Mouse (Mus musculus) embryonic facial prominence, embryonic 13.5 days (tissue): ENCODE results near the gene Bola3. TPM values are rescaled to one million over a fixed set of nuclear protein-coding genes. Genes with fewer than 3 reads are reported as not detected.

ENCODE experiments used
- ATAC-seq: fragments of 200-750 bp; cut with Nextera tagmentation; 2 replicates; pipeline ENCODE4 v1.8.0; 2017; ENCODE audit warnings: low read depth; ENCODE audit not compliant: insufficient number of reproducible peaks, insufficient read depth, low FRiP score, low TSS enrichment
- H3K27ac ChIP-seq: fragments of 300-500 bp; sonication (generic); 2 replicates; pipeline ENCODE4 v1.5.1; 2015; ENCODE audit warnings: moderate library complexity, mild to moderate bottlenecking, inconsistent platforms
- H3K27me3 ChIP-seq: fragments of 300-500 bp; sonication (generic); 2 replicates; pipeline ENCODE4 v1.6.1; 2015; ENCODE audit warnings: mild to moderate bottlenecking, inconsistent platforms
- H3K36me3 ChIP-seq: fragments of 300-500 bp; sonication (generic); 2 replicates; pipeline ENCODE4 v1.6.1; 2015; ENCODE audit warnings: mild to moderate bottlenecking, inconsistent platforms
- H3K4me1 ChIP-seq: fragments of 300-500 bp; sonication (generic); 2 replicates; pipeline ENCODE4 v1.6.1; 2015; ENCODE audit warnings: inconsistent platforms
- H3K4me2 ChIP-seq: fragments of 300-500 bp; sonication (generic); 2 replicates; pipeline ENCODE4 v1.6.1; 2015; ENCODE audit warnings: moderate library complexity, mild to moderate bottlenecking, inconsistent platforms
- H3K4me3 ChIP-seq: fragments of 300-500 bp; sonication (generic); 2 replicates; pipeline ENCODE4 v1.5.1; 2015; ENCODE audit warnings: mild to moderate bottlenecking, inconsistent platforms
- H3K9ac ChIP-seq: fragments of 300-500 bp; sonication (generic); 2 replicates; pipeline ENCODE4 v1.6.1; 2015; ENCODE audit warnings: mild to moderate bottlenecking, inconsistent platforms
- H3K9me3 ChIP-seq: fragments of 300-500 bp; sonication (generic); 2 replicates; pipeline ENCODE4 v1.6.1; 2016; ENCODE audit warnings: inconsistent platforms
- WGBS: fragments of 180-500 bp; shearing (Covaris S2); methylation state at CpG from one replicate; pipeline ENCODE4 v1.1.7; 2015; ENCODE audit warnings: mixed read lengths; 5-methylcytosine and 5-hydroxymethylcytosine counted together
- polyA plus RNA-seq: library from polyadenylated mRNA; unstranded; fragments of >200 nt; fragmentation: Nextera tagmentation; extraction: Ambion mirVana; gene quantifications from 2 replicates; pipeline ENCODE4 v1.2.1, GENCODE M21; 2015

Gene Bola3
- polyA plus RNA-seq, 1 experiment from 2014 or later, result 115 TPM

DNA sequence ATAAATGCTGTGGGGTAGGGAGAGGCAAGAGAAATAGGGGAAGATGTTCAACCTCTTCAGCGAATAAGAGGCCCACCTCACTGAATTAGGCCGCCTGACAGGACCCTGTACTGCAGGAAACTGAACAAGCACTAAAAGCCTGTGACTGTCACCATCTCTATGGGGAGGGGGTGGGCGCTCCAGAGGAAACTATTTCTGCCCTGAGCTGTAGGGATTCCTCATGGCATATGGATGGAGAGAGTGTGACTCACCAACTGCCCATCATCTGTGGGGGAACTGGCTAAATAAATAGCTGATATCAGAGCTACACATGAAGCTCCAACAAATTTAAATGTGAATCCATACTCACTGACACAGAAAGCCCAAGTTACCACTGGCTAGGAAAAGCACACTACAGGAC lies 22.4 kb downstream of the Bola3 start:
- Histone ChIP-seq H3K9ac (no peak overlapping the region), H3K27me3 (no peaks in the 10 kb centered on the region), H3K36me3 (peaks cover 98% of the 10 kb centered on the region), H3K4me2 (no peak overlapping the region), H3K27ac (no peak overlapping the region), H3K4me3 (no peak overlapping the region), H3K4me1 (no peaks in the 10 kb centered on the region), H3K9me3 (no peaks in the 10 kb centered on the region)
- ATAC-seq, result no peak
- 89% methylated on average over 3 of the region's 3 CpGs for WGBS

DNA sequence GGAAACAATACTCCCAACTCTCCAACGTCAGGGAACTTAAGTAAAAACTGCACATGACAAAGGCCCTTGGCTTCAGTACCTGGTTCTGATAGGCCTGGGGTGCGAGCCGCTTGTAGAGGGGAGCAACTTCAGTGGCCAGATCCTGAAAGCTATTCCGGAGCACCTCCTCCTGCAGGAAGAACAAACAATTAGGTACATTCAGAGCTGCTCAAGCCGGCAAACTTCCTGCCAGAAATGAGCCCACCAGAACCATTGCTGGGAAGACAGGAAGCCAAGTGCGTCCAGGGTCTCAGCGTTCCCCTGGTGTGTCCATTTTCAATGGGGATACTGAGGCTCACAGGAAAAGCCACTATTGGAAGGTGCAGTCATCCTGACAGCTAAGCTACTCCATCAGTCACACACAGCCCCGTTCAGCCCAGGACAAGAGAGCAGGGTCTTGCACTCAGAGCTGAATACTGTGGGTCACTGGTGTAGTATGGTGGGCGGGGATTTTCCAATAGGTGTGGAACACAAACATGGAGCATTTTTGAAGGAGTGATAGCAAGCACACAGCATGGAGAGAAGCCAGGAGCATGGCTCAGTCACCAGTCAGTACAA lies 24.9 kb downstream of the Bola3 start:
- H3K36me3 ChIP-seq, result peaks cover 100% of the 10 kb centered on the region
- H3K27me3 ChIP-seq, result no peaks in the 10 kb centered on the region
- no peak overlapping the region for H3K4me2 ChIP-seq
- ATAC-seq, result no peak
- H3K4me1 ChIP-seq, result no peaks in the 10 kb centered on the region
- 87% methylated on average over 9 of the region's 9 CpGs for WGBS
- H3K4me3 ChIP-seq, result no peak overlapping the region
- no peak overlapping the region for H3K9ac ChIP-seq
- H3K9me3 ChIP-seq, result no peaks in the 10 kb centered on the region
- H3K27ac ChIP-seq, result no peak overlapping the region

DNA sequence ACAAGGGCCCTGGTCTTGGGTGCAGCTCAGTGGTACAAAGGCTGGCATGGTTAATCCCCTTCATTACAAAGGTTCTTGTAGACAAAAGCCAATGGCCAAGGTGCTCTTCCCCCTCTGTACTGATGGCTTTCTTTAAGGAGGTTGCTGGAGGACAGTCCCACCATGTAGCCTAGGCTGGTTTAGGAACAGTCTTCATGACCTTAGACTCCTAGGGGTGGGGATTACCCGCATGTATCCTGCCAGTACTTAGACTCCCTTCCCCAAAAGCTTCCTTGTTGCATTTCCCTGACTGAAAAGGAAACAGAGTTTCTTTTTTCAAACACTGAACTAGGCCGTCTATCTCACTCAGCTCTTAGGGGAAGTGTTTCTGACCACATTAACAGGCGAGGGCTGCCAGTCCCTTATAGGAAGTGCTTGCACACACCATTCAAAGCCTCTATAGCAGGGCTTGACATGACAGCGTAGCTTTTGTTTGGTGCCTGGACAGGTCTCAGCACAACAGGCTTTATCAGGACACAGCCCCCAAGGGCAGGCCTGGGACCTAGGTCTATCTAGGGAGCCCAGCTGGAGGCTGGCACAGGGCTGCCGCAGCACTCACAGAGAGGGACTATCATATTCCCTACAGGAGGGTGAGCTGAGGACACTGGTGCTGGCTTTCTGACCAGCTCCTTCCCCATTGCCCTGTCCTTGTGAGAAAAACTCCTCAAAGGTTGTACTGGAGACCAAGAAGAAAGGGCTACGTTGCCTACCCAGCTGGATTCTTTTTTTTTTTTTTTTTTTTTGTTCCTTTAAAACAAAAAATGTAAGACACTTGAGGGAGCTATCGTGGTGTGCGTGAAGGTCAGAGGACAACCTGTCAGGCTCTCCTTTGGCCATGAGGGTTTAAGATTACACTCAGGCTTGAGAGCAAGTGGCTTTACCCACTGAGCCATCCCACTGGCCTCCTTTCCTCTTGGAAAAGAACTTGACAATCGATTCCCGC lies 32.9 kb downstream of the Bola3 start:
- H3K4me1 ChIP-seq, result no peaks in the 10 kb centered on the region
- H3K4me3 ChIP-seq, result no peak overlapping the region
- no peaks in the 10 kb centered on the region for H3K9me3 ChIP-seq
- WGBS, result 89% methylated on average over 10 of the region's 10 CpGs
- H3K4me2 ChIP-seq, result no peak overlapping the region
- no peaks in the 10 kb centered on the region for H3K27me3 ChIP-seq
- no peak overlapping the region for H3K27ac ChIP-seq
- no peak overlapping the region for H3K9ac ChIP-seq
- no peak for ATAC-seq
- peaks cover 91% of the 10 kb centered on the region for H3K36me3 ChIP-seq

DNA sequence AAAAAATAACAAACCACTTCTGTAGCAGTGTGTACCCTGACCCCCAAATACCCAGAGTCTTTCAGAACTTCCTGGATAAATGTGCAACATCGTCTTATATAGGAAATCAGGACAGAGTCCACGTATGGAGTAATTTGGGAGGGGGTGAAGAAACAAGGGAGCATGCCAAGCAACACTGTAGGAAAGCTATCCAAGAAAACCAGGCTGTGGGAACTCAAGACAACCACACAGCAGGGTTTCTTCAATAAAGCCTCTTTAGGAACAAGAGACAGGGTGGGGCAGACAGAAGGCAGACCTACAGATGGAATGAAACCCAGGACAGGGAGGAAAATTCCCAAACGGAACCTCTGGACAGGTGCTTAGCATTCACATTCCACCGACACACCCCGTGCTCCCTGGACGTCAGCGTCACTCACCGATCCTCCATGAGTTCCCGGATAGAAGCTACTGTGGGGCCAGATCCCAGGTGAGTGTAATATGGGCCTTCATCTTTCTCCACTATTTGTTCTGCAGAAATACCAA lies 36.7 kb downstream of the Bola3 start:
- H3K4me2 ChIP-seq, result no peak overlapping the region
- no peak overlapping the region for H3K9ac ChIP-seq
- WGBS, result 94% methylated on average over 9 of the region's 9 CpGs
- H3K27ac ChIP-seq, result no peak overlapping the region
- H3K27me3 ChIP-seq, result no peaks in the 10 kb centered on the region
- H3K4me3 ChIP-seq, result no peak overlapping the region
- H3K9me3 ChIP-seq, result no peaks in the 10 kb centered on the region
- H3K36me3 ChIP-seq, result peaks cover 57% of the 10 kb centered on the region
- no peak for ATAC-seq
- peaks cover 2% of the 10 kb centered on the region for H3K4me1 ChIP-seq

DNA sequence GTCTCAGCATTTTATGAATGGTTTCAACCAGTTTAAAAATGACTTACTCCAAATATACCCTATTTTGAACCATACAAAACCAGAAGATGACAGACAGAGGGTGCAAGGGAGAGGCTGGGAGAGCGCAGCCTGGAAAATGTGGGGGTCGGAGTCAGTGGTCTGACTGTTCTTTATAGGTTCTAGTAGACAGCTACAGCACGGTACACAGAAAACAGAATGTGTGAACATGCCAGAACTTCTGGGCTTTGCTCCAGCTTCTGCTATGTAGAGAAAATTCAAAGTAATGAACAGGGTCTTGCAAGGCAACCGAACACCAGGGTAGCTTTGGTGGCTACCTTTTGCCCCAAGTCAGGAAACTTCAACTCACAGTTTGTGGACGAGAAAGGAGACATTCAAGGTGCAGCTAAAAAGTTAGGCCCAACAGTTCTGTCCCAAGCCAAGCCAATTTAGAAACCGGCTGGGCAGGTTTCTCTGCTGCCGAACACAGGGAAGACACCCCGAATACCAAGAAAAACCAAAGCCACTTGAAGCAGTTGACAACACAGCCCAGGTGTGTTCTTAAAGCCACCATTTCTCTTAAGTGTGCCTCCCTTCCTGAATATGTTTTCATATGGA lies 43.3 kb downstream of the Bola3 start:
- 0 out of 2 replicates have a peak, but pooled peaks have one; percentile 15 for ATAC-seq
- 69% methylated on average over 8 of the region's 8 CpGs for WGBS
- Histone ChIP-seq H3K9me3 (no peaks in the 10 kb centered on the region), H3K36me3 (peaks cover 38% of the 10 kb centered on the region), H3K4me1 (peaks cover 21% of the 10 kb centered on the region), H3K4me2 (no peak overlapping the region), H3K4me3 (no peak overlapping the region), H3K27ac (peak overlapping the region; percentile 44), H3K9ac (no peak overlapping the region), H3K27me3 (no peaks in the 10 kb centered on the region)

DNA sequence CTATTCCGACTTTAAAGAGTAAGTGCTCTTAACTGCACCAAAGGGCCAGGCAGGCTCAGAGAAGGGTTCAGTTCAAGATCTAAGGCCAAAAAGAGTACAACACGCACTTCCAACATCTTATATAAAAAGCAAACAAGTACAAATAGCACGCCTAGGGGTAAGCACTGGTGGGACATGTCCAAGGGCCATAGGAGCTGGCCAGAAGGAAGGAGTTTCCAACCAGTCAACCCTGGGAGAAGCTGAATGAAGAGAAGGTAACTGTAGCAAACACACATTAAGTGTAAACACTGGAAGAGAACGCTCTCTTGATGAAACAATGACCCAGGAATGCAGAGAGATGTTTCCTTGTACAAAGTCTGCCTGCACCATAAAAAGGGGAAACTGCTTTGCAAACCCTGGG lies 45.2 kb downstream of the Bola3 start:
- Histone ChIP-seq H3K27ac (no peak overlapping the region), H3K27me3 (no peaks in the 10 kb centered on the region), H3K36me3 (peaks cover 54% of the 10 kb centered on the region), H3K9ac (no peak overlapping the region), H3K4me3 (no peak overlapping the region), H3K4me1 (peaks cover 21% of the 10 kb centered on the region), H3K4me2 (no peak overlapping the region), H3K9me3 (no peaks in the 10 kb centered on the region)
- no peak for ATAC-seq
- 97% methylated on average over 4 of the region's 4 CpGs for WGBS

DNA sequence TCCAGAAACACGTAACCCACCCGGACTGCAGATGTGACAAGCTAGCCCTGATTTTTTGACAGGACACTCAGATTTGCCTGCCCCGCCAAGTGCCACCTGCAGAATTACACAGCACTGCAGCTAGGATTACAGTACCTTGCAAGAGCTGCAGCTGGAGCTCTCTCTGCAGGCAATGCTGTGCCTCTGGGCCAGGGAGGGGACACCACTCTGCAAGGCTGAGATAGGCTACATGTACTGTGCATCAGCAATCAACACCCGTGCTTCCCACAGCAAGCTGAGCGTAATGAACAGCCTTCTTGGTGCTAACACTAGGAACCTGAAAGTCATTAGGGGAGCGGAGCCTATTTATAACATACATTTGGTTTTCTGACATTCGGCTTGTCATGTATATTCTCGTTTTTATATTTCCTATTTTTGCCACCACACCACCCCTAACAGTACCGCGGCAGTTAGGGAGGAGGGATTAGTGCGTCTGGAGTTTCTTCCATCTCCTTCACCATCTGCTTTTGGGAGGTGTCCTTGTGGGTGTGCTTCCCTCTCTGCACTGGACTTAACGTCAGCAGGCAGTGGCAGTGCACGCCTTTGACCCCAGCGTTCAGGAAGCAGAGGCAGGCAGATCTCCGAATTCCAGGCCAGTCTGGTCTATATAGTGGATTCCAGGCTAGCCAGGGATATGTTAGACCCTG lies 46.7 kb downstream of the Bola3 start:
- Histone ChIP-seq H3K9ac (no peak overlapping the region), H3K27me3 (no peaks in the 10 kb centered on the region), H3K4me1 (peaks cover 21% of the 10 kb centered on the region), H3K36me3 (peaks cover 68% of the 10 kb centered on the region), H3K9me3 (no peaks in the 10 kb centered on the region), H3K4me2 (no peak overlapping the region), H3K4me3 (no peak overlapping the region), H3K27ac (no peak overlapping the region)
- WGBS, result 89% methylated on average over 15 of the region's 15 CpGs
- ATAC-seq, result no peak

DNA sequence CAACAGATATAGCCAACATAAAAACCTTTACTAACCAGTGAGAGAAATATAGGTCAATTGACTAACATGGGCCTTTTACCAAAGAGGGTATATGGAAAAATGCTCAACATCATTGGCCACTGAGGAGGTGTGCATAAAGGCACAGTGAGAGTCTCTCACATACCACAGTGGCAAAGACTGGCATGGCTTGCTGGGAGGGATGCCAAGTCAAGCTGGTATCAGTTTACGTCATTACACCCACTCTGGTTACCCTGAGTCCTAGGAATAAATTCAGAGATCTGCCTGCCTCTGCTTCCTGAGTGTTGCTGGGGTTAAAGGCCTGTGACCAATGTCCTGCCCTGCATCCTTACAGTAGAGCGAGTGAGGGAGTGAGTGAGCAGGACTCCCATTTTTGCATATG lies 47.8 kb downstream of the Bola3 start:
- Histone ChIP-seq H3K36me3 (peaks cover 74% of the 10 kb centered on the region), H3K9ac (no peak overlapping the region), H3K4me1 (peaks cover 11% of the 10 kb centered on the region; the same call in 1 of the 2 replicates), H3K27me3 (no peaks in the 10 kb centered on the region), H3K9me3 (no peaks in the 10 kb centered on the region), H3K4me3 (no peak overlapping the region), H3K4me2 (no peak overlapping the region), H3K27ac (no peak overlapping the region)
- ATAC-seq, result no peak
- 99% methylated on average over 2 of the region's 2 CpGs for WGBS

DNA sequence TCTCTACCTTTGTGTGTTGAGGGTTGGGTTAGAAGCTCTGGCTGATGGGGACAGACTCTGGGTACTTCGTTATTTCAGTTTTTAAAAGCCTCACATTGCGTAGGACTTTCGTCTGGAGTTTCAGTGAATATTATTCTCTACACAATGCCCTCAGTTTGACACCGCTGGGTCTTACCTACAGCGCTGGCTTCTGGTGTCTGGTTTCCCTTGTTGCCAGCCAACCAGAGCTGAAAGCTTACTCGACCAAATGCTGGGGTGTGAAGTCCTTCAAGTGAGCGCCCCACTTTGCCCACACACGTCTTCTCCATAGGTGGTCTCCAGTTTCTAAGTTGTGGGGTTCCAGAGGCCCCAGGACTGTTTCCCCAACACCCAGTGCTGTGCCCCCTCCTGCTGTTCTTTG lies 48.8 kb downstream of the Bola3 start:
- H3K27me3 ChIP-seq, result no peaks in the 10 kb centered on the region
- peaks cover 4% of the 10 kb centered on the region; the same call in 1 of the 2 replicates for H3K4me1 ChIP-seq
- WGBS, result 83% methylated on average over 8 of the region's 8 CpGs
- H3K36me3 ChIP-seq, result peaks cover 82% of the 10 kb centered on the region
- no peak overlapping the region for H3K4me3 ChIP-seq
- H3K9ac ChIP-seq, result no peak overlapping the region
- H3K9me3 ChIP-seq, result no peaks in the 10 kb centered on the region
- 0 out of 2 replicates have a peak overlapping the region, but pooled peaks have one; percentile 35 for H3K27ac ChIP-seq
- H3K4me2 ChIP-seq, result no peak overlapping the region
- ATAC-seq, result peak; percentile 65; the same call in 1 of the 2 replicates

DNA sequence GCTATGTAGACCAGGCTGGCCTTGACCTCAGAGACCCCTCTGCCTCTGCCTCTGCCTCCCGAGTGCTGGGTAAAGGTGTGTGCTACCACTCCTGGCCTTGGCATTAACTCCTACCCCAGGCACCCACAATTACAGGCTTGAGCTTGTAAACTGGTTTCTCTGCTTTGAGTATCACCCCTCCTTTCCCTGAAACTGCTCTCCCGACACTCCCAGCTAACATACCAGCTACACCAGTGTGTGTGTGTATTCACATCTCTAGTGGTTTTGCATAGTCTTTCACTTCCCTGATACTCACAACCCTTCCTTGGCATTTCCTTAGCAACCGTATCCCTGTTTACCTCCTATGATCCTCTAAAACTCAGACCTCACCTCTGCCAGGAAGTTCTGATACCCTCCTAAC lies 50.8 kb downstream of the Bola3 start:
- Histone ChIP-seq H3K9me3 (no peaks in the 10 kb centered on the region), H3K4me2 (no peak overlapping the region), H3K27me3 (no peaks in the 10 kb centered on the region), H3K4me3 (no peak overlapping the region), H3K27ac (peak overlapping the region; percentile 33; the same call in 1 of the 2 replicates), H3K4me1 (peaks cover 3% of the 10 kb centered on the region; the same call in 1 of the 2 replicates), H3K9ac (no peak overlapping the region), H3K36me3 (peaks cover 94% of the 10 kb centered on the region)
- no peak for ATAC-seq
- WGBS, result 76% methylated on average over 3 of the region's 3 CpGs

DNA sequence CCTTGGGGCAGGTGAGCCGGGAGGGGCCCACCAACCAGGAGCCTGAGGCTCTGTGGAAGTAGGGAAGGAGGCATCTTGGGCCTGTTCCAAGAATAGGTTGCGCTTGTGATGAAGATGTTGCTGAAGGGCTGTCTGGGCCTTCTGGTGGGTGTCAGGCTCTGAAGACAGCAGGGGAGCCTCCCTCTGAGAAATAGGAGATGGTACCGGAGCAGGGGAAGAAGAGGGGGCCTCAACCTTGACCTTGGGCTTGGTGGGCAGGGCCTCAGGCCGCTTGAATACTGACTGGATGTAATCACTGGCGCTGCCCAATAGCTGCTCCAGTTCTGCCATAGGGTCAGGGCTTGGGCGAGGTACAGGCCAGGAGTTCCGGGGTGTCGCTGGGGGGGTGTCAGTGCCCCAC lies 54.5 kb downstream of the Bola3 start:
- Histone ChIP-seq H3K4me1 (peaks cover 8% of the 10 kb centered on the region; the same call in 1 of the 2 replicates), H3K9me3 (no peaks in the 10 kb centered on the region), H3K27me3 (no peaks in the 10 kb centered on the region), H3K36me3 (peaks cover 78% of the 10 kb centered on the region), H3K4me3 (no peak overlapping the region), H3K9ac (no peak overlapping the region), H3K27ac (no peak overlapping the region), H3K4me2 (no peak overlapping the region)
- 94% methylated on average over 8 of the region's 8 CpGs for WGBS
- no peak for ATAC-seq
